Mouse (Mus musculus) cerebellum, adult 2 months (tissue): ENCODE measurements around the gene Cenpu. TPM values are rescaled to one million over a fixed set of nuclear protein-coding genes. Genes with fewer than 3 reads are reported as not detected.

Experiments
- DNase-seq, 2 experiments: peaks; one replicate each; pipeline ENCODE4 v3.0.0; 2021
- H3K27ac ChIP-seq: fragments of 200-500 bp; 2 replicates; pipeline ENCODE4 v1.5.1; 2012; ENCODE audit warnings: low read length, control low read depth, inconsistent platforms; ENCODE audit not compliant: insufficient read depth
- H3K27me3 ChIP-seq: fragments of 200-500 bp; 2 replicates; pipeline ENCODE4 v1.6.1; 2012; ENCODE audit warnings: inconsistent platforms, mild to moderate bottlenecking, low read length, moderate library complexity; ENCODE audit not compliant: control insufficient read depth, insufficient read depth
- H3K4me1 ChIP-seq: fragments of 200-500 bp; 2 replicates; pipeline ENCODE4 v1.6.1; 2011; ENCODE audit warnings: low read length; ENCODE audit not compliant: control insufficient read depth, insufficient read depth
- H3K4me3 ChIP-seq: fragments of 200-500 bp; replicated peaks from 2 replicates; pipeline ENCODE3; 2011; ENCODE audit warnings: mild to moderate bottlenecking, low read depth, low read length, control low read depth; ENCODE audit not compliant: insufficient read depth
- CTCF ChIP-seq: fragments of 200-500 bp; IDR thresholded peaks from 2 replicates; pipeline ENCODE4 v1.5.1; 2011; ENCODE audit warnings: low read depth, mild to moderate bottlenecking, control low read depth, low read length, moderate library complexity, borderline replicate concordance; ENCODE audit not compliant: insufficient read depth
- POLR2A ChIP-seq: fragments of 200-500 bp; IDR thresholded peaks from 2 replicates; pipeline ENCODE4 v1.6.1; 2011; ENCODE audit warnings: low read length, control low read depth, borderline replicate concordance; ENCODE audit not compliant: insufficient read depth
- WGBS: fragments of 180-500 bp; shearing (Covaris S2); methylation state at CpG from one replicate; pipeline ENCODE4 v1.1.7; 2018; 5-methylcytosine and 5-hydroxymethylcytosine counted together
- polyA plus RNA-seq: library from polyadenylated mRNA; depleted of rRNA; stranded (reverse); fragments of >200 nt; gene quantifications from 2 replicates; pipeline ENCODE4 v1.2.3, GENCODE M21; 2012; rRNA removed

Cenpu gene
- polyA plus RNA-seq, 1 experiment, result 1.3 TPM

DNA sequence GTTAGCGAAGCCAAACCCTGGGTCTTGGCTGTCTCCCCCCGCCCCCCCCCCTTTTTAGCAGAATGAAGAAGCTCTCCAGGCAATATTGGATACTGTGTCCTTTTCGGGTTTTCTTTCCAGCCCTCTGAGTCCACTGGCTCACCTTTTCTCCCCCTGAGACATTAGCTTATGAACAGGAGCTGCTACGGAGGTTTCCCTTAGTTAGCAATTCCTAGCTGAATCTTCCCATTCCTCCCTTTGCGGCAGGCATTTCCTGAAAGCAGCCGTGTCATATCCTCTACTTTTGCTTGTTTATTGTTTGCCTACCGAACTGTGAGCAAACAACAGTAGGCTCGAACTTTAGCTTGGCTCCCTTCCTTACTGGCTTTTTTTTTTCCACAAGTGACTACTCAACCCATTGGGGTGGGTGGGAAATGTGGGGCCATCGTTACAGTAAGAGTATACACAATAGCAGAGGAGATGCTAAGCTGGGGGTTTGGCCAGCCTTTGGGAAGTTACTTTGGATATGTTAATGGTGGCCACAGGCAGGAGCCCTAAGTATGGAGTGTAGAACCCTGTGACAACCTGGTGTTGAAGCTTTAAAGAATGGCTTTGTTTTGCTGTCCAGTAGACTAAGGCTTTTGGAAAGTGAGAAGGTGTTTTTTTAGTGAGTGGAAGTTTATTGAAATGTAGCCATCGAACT lies 67.0 kb downstream of the Cenpu start:
- H3K4me1 ChIP-seq, result no peaks in the 10 kb centered on the region
- no peaks in the 10 kb centered on the region for H3K27me3 ChIP-seq
- TF ChIP-seq POLR2A, result no peak
- TF ChIP-seq CTCF, result no peak
- peak overlapping the region; percentile 67 for H3K4me3 ChIP-seq
- 7% methylated on average over 10 of the region's 10 CpGs for WGBS
- no peak overlapping the region for H3K27ac ChIP-seq
- DNase-seq, result no peak

DNA sequence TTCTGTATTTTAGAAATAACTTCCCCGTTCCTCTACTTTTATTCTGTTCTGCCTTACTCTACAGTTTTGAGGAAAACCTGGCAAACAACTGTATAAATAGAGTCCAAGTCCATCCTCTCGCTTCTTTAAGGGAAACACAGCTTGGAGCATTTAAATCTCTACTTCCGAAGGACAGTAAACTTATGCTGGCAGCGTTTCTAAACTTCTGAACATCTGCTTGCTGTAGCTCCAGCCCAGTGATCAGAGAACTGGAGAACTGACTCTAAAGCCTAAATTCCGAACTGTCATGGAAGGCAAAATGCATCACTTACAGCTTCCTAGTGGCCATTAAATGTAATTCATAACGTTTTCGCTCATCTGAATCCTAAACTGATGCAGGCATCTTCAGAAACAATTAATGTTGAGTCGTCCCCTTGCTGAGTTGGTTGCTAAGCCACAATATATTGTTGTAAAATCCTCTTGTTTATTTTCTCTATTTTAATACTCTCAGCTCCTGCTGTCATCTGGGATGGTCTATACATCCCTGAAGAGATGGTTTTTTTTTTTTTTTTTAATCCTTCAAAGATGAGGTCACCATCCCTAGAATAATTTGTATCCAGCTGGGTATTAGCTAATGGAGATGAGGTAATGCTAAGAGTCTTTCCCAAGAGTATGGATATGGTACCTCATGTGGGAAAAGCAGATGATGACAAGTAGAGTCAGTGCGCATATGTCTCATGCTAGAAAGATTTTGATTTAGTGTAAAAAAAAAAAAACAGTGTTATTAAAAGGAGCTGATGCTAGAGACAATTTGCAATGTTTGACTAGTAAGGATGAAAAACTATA lies 70.8 kb downstream of the Cenpu start:
- Histone ChIP-seq H3K27me3 (no peaks in the 10 kb centered on the region), H3K4me3 (no peak overlapping the region), H3K27ac (no peak overlapping the region), H3K4me1 (no peaks in the 10 kb centered on the region)
- 46% methylated on average over 9 of the region's 9 CpGs for WGBS
- no peak for DNase-seq
- no peak for TF ChIP-seq CTCF
- TF ChIP-seq POLR2A, result no peak

DNA sequence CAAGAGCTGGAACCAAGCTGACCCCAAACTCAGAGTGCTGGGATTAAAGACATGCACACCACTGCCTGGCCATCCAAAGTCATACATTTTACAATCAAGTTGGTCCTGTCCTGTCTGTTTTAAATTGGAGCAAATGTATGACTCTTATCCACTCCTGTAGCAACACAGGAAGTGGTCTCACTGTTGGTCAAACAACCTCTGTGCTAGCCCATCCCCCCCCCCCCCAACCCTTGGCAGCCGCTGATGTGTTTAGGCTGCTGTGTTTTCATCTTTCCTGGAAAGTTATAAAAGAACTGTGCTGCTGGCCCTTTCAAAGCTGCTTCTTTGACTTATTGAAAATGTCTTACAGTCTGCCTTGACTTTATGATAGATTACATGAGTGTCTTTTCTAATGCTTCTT lies 73.3 kb downstream of the Cenpu start:
- no peak for TF ChIP-seq POLR2A
- no peak for TF ChIP-seq CTCF
- Histone ChIP-seq H3K4me3 (no peak overlapping the region), H3K4me1 (peaks cover 2% of the 10 kb centered on the region; the same call in 1 of the 2 replicates), H3K27ac (no peak overlapping the region), H3K27me3 (no peaks in the 10 kb centered on the region)
- WGBS, result 80% methylated on average over 1 of the region's 1 CpGs
- DNase-seq, result no peak

DNA sequence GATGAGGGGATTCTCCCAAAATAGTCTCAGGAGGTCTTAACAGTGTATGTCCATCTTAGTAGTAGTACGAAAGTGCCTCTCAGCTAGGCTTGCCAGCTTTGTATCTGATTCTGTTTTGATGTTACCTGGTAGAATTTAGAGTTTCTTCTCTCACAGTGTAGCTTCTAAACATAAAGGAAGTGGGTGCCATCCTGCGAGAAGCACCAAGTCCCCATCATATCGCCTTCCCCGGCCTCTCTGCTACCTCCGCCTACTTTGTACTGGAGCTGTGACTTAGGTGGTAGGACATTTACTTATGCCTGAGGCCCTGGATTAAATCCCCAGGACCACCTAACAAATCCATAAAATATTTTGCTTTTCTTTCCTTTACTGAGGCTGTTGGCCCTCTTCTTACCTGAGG lies 74.8 kb downstream of the Cenpu start:
- no peak overlapping the region for H3K4me3 ChIP-seq

DNA sequence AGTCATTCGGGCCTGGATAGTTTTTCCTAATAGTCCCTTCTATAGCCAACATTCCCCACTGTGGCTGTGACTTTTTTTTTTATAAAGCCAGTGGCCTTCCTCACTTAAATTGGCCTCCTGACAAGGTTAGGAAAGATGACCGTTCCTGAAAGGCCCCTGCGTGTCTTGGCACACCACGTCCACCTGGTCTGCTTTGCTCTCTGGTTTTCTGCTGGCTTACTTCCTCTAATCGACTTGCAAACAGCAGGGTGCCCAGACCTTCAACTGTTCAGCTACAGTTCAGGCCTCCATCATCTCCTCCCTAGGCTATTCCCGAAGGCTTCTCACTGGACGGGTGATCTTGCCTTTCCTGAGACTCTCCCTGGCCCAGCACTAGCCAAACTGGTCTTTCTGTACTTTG lies 76.1 kb downstream of the Cenpu start:
- 13% methylated on average over 7 of the region's 7 CpGs for WGBS
- no peaks in the 10 kb centered on the region for H3K27me3 ChIP-seq
- DNase-seq, result peak; percentile 15 to 18
- H3K4me3 ChIP-seq, result no peak overlapping the region
- TF ChIP-seq CTCF, result no peak
- no peak for TF ChIP-seq POLR2A
- no peak overlapping the region for H3K27ac ChIP-seq
- peaks cover 2% of the 10 kb centered on the region; the same call in 1 of the 2 replicates for H3K4me1 ChIP-seq

More for the DNA sequence above, 74.8 kb downstream of the Cenpu start:
- H3K4me1 ChIP-seq, result peaks cover 2% of the 10 kb centered on the region; the same call in 1 of the 2 replicates
- WGBS, result 99% methylated on average over 5 of the region's 5 CpGs
- no peak overlapping the region for H3K27ac ChIP-seq
- no peaks in the 10 kb centered on the region for H3K27me3 ChIP-seq
- no peak for DNase-seq
- TF ChIP-seq CTCF (no peak), POLR2A (no peak)

DNA sequence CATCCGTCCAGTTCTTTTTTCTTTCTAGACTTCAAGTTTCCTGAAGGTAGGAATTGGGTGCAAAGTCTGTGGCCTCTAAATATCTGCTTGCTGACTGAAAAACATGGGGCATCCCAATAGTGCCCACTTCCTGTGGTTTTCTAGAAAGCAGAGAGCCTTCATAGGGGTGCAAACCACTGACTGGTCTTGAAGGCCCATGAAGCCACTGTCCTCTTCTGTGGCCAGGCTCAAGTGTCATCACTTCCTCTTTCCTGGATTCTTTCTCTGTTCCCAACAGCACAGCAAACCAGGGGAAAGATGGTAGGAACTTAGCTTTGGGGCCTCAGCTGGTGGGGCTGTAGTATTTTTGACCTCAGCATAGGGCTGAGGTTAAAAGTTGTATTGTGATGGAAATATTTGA lies 76.8 kb downstream of the Cenpu start:
- TF ChIP-seq POLR2A (no peak), CTCF (no peak)
- no peak overlapping the region for H3K27ac ChIP-seq
- no peak overlapping the region for H3K4me3 ChIP-seq
- peaks cover 2% of the 10 kb centered on the region; the same call in 1 of the 2 replicates for H3K4me1 ChIP-seq
- H3K27me3 ChIP-seq, result no peaks in the 10 kb centered on the region
- WGBS, result 90% methylated on average over 1 of the region's 1 CpGs
- no peak for DNase-seq

Other genes starting within 250 kb of the Cenpu start
- gene Acsl1, start 81.0 kb upstream of the Cenpu start, polyA plus RNA-seq, result 47.7 and 51.1 TPM in 2 replicates
- gene Primpol, start 65.2 kb downstream of the Cenpu start, polyA plus RNA-seq, result 2.8 and 4.0 TPM in 2 replicates
- 13.3 and 14.6 TPM in 2 replicates for gene Casp3, start 65.3 kb downstream of the Cenpu start, polyA plus RNA-seq
- 19.0 and 20.1 TPM in 2 replicates for gene Irf2, start 187.7 kb downstream of the Cenpu start, polyA plus RNA-seq